Mouse (Mus musculus) midbrain, postnatal 0 days (tissue): ENCODE measurements at regions not wholly inside any gene's neighbourhood (a gene's known extent, or its start where the extent isn't known, plus 50 kb on each side); places are given as distances from the start of the nearest gene placed in this dataset.
A peak's percentile ranks its signal among the peaks of the same experiment; 100 is the strongest.

Experiments
- ATAC-seq: fragments of 200-750 bp; cut with Nextera tagmentation; 2 replicates; pipeline ENCODE4 v1.8.0; 2017; ENCODE audit warnings: moderate number of reproducible peaks, mild to moderate bottlenecking, moderate TSS enrichment, moderate library complexity; ENCODE audit not compliant: low FRiP score
- DNase-seq: peaks from one replicate; pipeline ENCODE4 v3.0.0-alpha.2; 2015; ENCODE audit warnings: low spot score
- H3K27ac ChIP-seq: fragments of 300-500 bp; sonication (generic); 2 replicates; pipeline ENCODE4 v1.5.1; 2014; ENCODE audit warnings: low read depth, mild to moderate bottlenecking, low read length, mixed read lengths
- H3K27me3 ChIP-seq: fragments of 300-500 bp; sonication (generic); 2 replicates; pipeline ENCODE4 v1.6.1; 2014; ENCODE audit warnings: low read length, control low read depth, mixed read lengths; ENCODE audit not compliant: insufficient read depth
- H3K36me3 ChIP-seq: fragments of 300-500 bp; sonication (generic); 2 replicates; pipeline ENCODE4 v1.6.1; 2014; ENCODE audit warnings: low read length, control low read depth, mixed read lengths; ENCODE audit not compliant: insufficient read depth
- H3K4me1 ChIP-seq: fragments of 300-500 bp; sonication (generic); 2 replicates; pipeline ENCODE4 v1.6.1; 2014; ENCODE audit warnings: mild to moderate bottlenecking, control low read depth, antibody characterized with exemption, low read length, mixed read lengths; ENCODE audit not compliant: insufficient read depth
- H3K4me2 ChIP-seq: fragments of 300-500 bp; sonication (generic); 2 replicates; pipeline ENCODE4 v1.6.1; 2014; ENCODE audit warnings: low read depth, mild to moderate bottlenecking, low read length, mixed read lengths; ENCODE audit not compliant: poor library complexity, severe bottlenecking
- H3K4me3 ChIP-seq: fragments of 300-500 bp; sonication (generic); 2 replicates; pipeline ENCODE4 v1.5.1; 2014; ENCODE audit warnings: low read depth, mild to moderate bottlenecking, low read length, moderate library complexity
- H3K9ac ChIP-seq: fragments of 300-500 bp; sonication (generic); replicated peaks from 2 replicates; pipeline ENCODE4 v1.6.1; 2014; ENCODE audit warnings: mild to moderate bottlenecking, low read length, moderate library complexity, mixed read lengths; ENCODE audit not compliant: poor library complexity, severe bottlenecking
- H3K9me3 ChIP-seq: fragments of 300-500 bp; sonication (generic); 2 replicates; pipeline ENCODE4 v1.6.1; 2016; ENCODE audit warnings: low read length, control low read depth
- CTCF ChIP-seq: IDR thresholded peaks from 2 replicates; pipeline ENCODE4 v1.5.1; 2016; ENCODE audit warnings: antibody characterized with exemption, mild to moderate bottlenecking
- WGBS: fragments of 180-500 bp; shearing (Covaris S2); extraction: QIAGEN DNeasy Blood & Tissue Kit; methylation state at CpG from one replicate; pipeline ENCODE4 v1.1.7; 2014; 5-methylcytosine and 5-hydroxymethylcytosine counted together

DNA sequence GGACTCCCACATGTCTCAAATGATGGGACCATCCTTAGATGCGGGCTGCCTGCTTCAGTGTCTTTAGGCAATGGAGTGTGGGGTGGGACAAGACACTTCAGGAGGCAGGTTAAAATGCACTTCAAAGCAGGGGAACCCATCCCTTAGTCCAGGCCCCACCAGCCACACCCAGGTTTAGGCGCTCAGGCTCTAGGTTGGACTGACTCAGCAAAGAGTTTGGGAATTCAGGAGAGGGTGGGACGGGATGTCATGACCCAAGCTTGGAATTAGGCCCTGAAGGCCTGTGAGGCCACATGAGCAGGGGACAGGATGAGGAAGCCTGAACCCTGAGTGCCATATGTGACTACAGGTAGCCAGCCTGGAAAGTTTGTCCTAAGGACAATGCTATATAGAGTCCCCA, 85.6 kb upstream of the Nkx1-1 start:
- H3K27ac ChIP-seq = no peak overlapping the region
- H3K9me3 ChIP-seq = no peaks in the 10 kb centered on the region
- no peak for TF ChIP-seq CTCF
- no peak for DNase-seq
- H3K4me2 ChIP-seq = no peak overlapping the region
- H3K4me1 ChIP-seq = no peaks in the 10 kb centered on the region
- no peak overlapping the region for H3K4me3 ChIP-seq
- ATAC-seq = no peak
- H3K27me3 ChIP-seq = no peaks in the 10 kb centered on the region
- 90% methylated on average over 3 of the region's 3 CpGs for WGBS
- no peak overlapping the region for H3K9ac ChIP-seq
- no peaks in the 10 kb centered on the region for H3K36me3 ChIP-seq

DNA sequence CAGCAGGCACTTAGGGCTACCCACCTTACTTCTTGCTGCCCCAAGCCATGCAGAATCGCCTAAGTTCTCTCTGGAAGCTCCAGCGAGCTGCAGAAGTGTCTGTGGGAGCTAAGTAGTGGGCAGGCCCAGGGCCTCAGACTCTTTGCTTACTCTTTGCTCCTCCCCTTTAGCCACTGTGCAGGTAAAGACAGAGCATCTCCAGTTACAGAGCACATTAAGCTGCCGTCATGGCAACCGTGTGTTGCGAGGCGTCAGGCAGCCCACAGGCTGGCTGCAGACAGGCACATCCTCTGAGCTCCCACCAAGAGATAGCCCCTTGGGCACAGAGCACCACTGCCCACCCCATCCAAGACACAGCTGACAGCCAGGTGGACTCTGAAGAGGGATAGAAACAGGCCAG, 85.1 kb upstream of the Nkx1-1 start:
- ATAC-seq = peak; percentile 65
- H3K9ac ChIP-seq = no peak overlapping the region
- 22% methylated on average over 6 of the region's 6 CpGs for WGBS
- no peak for TF ChIP-seq CTCF
- no peak overlapping the region for H3K4me2 ChIP-seq
- H3K4me1 ChIP-seq = no peaks in the 10 kb centered on the region
- H3K27ac ChIP-seq = no peak overlapping the region
- H3K27me3 ChIP-seq = no peaks in the 10 kb centered on the region
- no peak for DNase-seq
- no peak overlapping the region for H3K4me3 ChIP-seq
- H3K9me3 ChIP-seq = no peaks in the 10 kb centered on the region
- no peaks in the 10 kb centered on the region for H3K36me3 ChIP-seq

DNA sequence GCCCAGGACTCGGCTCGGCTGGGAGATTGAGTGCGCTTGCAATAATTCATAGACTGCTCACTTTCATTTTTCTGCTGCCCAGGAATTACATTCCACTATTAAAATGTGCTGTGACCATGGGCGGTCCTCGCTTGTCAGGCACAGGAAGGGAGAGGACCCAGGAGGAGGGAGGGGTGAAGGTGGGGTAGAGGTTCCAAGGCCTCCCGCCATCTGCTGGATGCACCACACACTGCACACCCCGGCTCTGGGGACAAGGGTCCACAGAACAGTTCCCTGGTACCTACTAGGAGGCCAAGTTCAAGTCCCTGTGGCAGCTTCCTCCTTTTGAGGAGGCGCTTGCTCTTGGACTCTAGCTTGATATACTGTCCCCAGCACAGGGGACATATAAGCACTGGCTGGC, 83.8 kb upstream of the Nkx1-1 start:
- Histone ChIP-seq H3K4me3 (no peak overlapping the region), H3K4me2 (no peak overlapping the region), H3K9ac (no peak overlapping the region), H3K27me3 (no peaks in the 10 kb centered on the region), H3K4me1 (no peaks in the 10 kb centered on the region), H3K9me3 (no peaks in the 10 kb centered on the region), H3K36me3 (no peaks in the 10 kb centered on the region), H3K27ac (no peak overlapping the region)
- 67% methylated on average over 8 of the region's 8 CpGs for WGBS
- TF ChIP-seq CTCF = 0 out of 2 replicates have a peak, but pooled peaks have one; percentile 17
- no peak for DNase-seq
- no peak for ATAC-seq

DNA sequence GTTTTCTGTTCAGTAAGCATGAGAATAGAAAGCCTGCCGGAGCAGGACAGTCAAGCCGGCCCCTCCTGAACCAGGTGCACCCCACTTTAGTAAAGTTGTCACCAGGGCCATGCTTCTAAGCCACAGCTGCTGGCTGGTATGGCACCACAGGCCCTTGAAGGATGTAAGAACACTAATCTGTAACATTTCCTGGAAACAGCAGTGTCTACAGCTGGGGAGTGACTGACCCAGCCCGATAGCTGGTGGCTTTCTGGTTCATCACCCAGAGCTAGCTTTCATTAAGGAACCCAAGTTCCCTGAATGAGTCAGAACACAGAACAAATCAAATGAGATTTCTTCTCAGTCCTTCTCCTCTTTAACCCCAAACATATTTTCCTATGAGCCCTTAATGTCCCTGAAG, 82.4 kb upstream of the Nkx1-1 start:
- Histone ChIP-seq H3K27me3 (no peaks in the 10 kb centered on the region), H3K9ac (no peak overlapping the region), H3K4me2 (no peak overlapping the region), H3K4me3 (no peak overlapping the region), H3K9me3 (no peaks in the 10 kb centered on the region), H3K4me1 (peaks cover 6% of the 10 kb centered on the region; the same call in 1 of the 2 replicates), H3K27ac (no peak overlapping the region), H3K36me3 (no peaks in the 10 kb centered on the region)
- ATAC-seq (no peak), DNase-seq (no peak)
- 93% methylated on average over 3 of the region's 3 CpGs for WGBS
- no peak for TF ChIP-seq CTCF

DNA sequence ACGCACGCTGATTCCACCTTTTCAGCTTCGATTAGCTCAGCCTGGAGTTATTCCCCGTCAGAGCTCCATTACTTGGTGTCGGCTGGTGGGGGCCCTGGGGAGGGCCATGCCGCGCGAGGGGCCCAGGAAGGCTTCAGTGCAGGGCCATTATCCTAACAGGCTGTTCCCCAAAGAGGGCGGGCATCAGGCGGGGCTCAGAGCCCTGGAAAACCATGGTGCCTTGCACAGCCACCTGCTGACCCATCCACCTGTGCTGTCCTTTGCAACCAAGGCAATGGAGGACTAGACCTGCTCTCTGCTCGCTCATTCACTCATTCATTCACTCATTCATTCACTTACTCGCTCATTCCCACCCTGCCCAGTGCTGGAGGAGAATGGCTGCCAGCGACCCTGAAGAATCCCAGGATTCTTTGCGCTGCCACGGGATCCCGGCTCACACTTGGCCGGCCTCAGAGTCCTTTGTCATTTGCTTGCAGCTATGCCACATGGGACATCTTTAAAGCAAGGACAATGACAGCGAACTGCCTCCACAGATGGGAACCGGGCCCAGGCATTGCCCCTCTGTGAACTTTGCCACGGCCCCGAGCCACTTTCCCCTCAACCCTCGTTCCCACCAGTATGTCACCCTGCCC, 78.6 kb upstream of the Nkx1-1 start:
- WGBS = 24% methylated on average over 22 of the region's 22 CpGs
- H3K9ac ChIP-seq = no peak overlapping the region
- no peak for DNase-seq

DNA sequence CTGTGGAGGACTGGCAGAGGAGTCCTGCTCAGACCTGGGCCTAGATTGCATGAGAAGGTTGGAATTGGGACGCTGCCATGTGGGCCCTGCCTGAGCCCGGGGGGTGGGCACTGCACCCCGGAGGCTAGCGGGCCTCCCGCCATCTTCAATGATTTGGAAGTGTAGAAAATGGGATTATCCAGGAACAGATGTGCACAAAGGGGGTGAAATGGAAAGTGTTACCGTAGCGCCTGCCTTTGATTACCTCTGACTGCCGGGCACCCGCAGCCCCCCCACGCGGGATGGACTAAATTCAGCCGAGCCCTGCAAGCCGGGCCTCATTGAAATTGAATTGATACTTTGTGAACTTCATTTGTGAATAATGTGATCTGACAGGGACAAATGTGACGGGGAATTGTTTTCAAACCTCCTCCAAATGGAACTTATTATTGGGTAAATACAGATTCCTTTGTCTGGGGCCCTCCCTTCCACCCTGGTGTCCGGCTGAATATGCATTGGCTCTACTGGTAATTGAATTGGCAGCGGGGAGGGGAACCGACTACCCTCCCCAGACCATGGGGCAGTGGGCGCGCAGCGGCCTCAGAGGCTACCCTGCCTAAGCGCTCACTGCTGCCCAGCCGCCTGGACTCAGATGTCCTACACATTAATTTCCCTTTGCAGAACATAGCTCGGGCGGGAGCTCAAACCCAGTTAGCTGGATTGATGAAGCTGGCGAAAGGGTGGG, 77.9 kb upstream of the Nkx1-1 start:
- DNase-seq (no peak), ATAC-seq (no peak)
- Histone ChIP-seq H3K9ac (no peak overlapping the region), H3K4me2 (peak overlapping the region; percentile 32), H3K4me1 (peaks cover 6% of the 10 kb centered on the region; the same call in 1 of the 2 replicates), H3K9me3 (no peaks in the 10 kb centered on the region), H3K27me3 (0 out of 2 replicates have a peak, but pooled peaks cover 7% of the 10 kb centered on the region), H3K27ac (no peak overlapping the region), H3K4me3 (no peak overlapping the region), H3K36me3 (no peaks in the 10 kb centered on the region)
- TF ChIP-seq CTCF = no peak
- WGBS = 12% methylated on average over 25 of the region's 25 CpGs

More for the DNA sequence above, 78.6 kb upstream of the Nkx1-1 start:
- ATAC-seq = no peak
- H3K9me3 ChIP-seq = no peaks in the 10 kb centered on the region
- H3K36me3 ChIP-seq = no peaks in the 10 kb centered on the region
- no peak overlapping the region for H3K4me3 ChIP-seq
- no peak overlapping the region for H3K27ac ChIP-seq
- H3K27me3 ChIP-seq = 0 out of 2 replicates have a peak, but pooled peaks cover under 1% of the 10 kb centered on the region
- TF ChIP-seq CTCF = no peak
- H3K4me2 ChIP-seq = peak overlapping the region; percentile 32
- H3K4me1 ChIP-seq = peaks cover 6% of the 10 kb centered on the region; the same call in 1 of the 2 replicates
